ENCODE assay signal across 11 mouse cellular contexts in the genomic region with DNA sequence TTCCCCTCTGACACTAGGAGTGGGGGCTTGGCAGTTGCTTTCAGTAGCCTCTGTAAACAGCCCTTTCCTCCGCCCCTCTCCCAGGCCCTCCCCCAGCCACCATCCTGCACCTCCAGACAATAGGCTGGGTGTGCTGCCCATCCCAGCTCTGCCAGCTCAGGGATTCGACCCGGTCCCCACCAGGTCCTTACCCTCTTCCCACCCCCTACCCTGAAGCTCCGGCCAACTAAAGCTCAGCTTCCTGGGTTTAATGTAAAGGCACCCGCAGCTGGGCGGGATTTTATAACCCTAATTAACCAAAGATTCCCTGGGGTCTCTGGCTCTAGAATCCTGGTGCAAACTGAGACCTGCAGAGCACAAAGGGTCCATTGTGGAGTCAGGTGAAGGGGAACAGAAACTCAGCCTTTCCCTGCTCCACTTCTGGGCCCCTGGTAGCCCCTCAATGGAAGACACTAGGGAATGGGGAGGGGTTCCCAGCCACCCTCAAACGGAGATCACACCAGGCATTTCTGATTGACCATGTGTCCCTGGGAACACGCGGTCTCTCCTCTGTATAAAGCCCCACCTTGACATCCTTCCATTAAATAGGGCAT. TPM values are rescaled to one million over a fixed set of nuclear protein-coding genes. Genes with fewer than 3 reads are reported as not detected.
DNase-seq lines count a peak whose midpoint lies in the region; ATAC-seq lines count a peak whose summit lies in the region.
"Had no signal": no experiment of that assay in that cellular context is flagged by ENCODE, and none has a peak within 500 bp of the region (broad histone marks: within the 10 kb centered on the region; RNA-seq: fewer than 3 reads in every experiment).

No protein-coding gene starts in this region.

- no peak overlapping the region for H3K9ac ChIP-seq in kidney, embryonic 15.5 days
- peak overlapping the region; percentile 25; the same call in 1 of the 2 replicates for H3K9ac ChIP-seq in forebrain, embryonic 14.5 days (ENCODE audit: low read length)
- H3K9ac ChIP-seq in limb, embryonic 12.5 days (replicated peaks): no peak overlapping the region
- no peak overlapping the region for H3K9ac ChIP-seq in neural tube, embryonic 14.5 days (replicated peaks; ENCODE audit: low read depth, low read length)
- no peak overlapping the region for H3K9ac ChIP-seq in liver, embryonic 11.5 days (ENCODE audit: low read depth, low read length)
- H3K9ac ChIP-seq: liver, embryonic 13.5 days; stomach, embryonic 15.5 days had no signal

- no peaks in the 10 kb centered on the region for H3K36me3 ChIP-seq in kidney, embryonic 15.5 days
- H3K36me3 ChIP-seq in forebrain, embryonic 14.5 days (ENCODE audit: control insufficient read depth, insufficient read depth, low read length): no peaks in the 10 kb centered on the region
- no peaks in the 10 kb centered on the region for H3K36me3 ChIP-seq in limb, embryonic 12.5 days
- H3K36me3 ChIP-seq in neural tube, embryonic 14.5 days (ENCODE audit: control insufficient read depth, insufficient read depth, low read length): no peaks in the 10 kb centered on the region
- H3K36me3 ChIP-seq in liver, embryonic 11.5 days (ENCODE audit: control insufficient read depth, insufficient read depth, low read length): no peaks in the 10 kb centered on the region
- H3K36me3 ChIP-seq: liver, embryonic 13.5 days; stomach, embryonic 15.5 days had no signal

- H3K9me3 ChIP-seq in kidney, embryonic 15.5 days (replicated peaks): no peaks in the 10 kb centered on the region
- H3K9me3 ChIP-seq in forebrain, embryonic 14.5 days (replicated peaks; ENCODE audit: control insufficient read depth, low read length): no peaks in the 10 kb centered on the region
- no peaks in the 10 kb centered on the region for H3K9me3 ChIP-seq in limb, embryonic 12.5 days
- no peaks in the 10 kb centered on the region for H3K9me3 ChIP-seq in neural tube, embryonic 14.5 days (ENCODE audit: control insufficient read depth, low read length)
- H3K9me3 ChIP-seq in liver, embryonic 11.5 days (ENCODE audit: control insufficient read depth, low read length): no peaks in the 10 kb centered on the region
- H3K9me3 ChIP-seq: liver, embryonic 13.5 days; stomach, embryonic 15.5 days had no signal

- H3K27me3 ChIP-seq in kidney, embryonic 15.5 days: peaks cover 26% of the 10 kb centered on the region
- H3K27me3 ChIP-seq in forebrain, embryonic 14.5 days (replicated peaks; ENCODE audit: control insufficient read depth, insufficient read depth, low read length): no peaks in the 10 kb centered on the region
- peaks cover 87% of the 10 kb centered on the region for H3K27me3 ChIP-seq in limb, embryonic 12.5 days
- no peaks in the 10 kb centered on the region for H3K27me3 ChIP-seq in neural tube, embryonic 14.5 days (ENCODE audit: control insufficient read depth, insufficient read depth, low read length)
- peaks cover 10% of the 10 kb centered on the region; the same call in 1 of the 2 replicates for H3K27me3 ChIP-seq in liver, embryonic 11.5 days (replicated peaks; ENCODE audit: control insufficient read depth, insufficient read depth, low read length)

- no peak for DNase-seq in kidney, postnatal 25 days
- DNase-seq in forebrain, embryonic 14.5 days (ENCODE audit: low spot score): peak; percentile 52
- no peak for DNase-seq in layer of hippocampus, postnatal 10 days (ENCODE audit: low spot score in 2 of 2)
- no peak for DNase-seq in liver, embryonic 11.5 days (ENCODE audit: low spot score)
- DNase-seq: gastrocnemius, postnatal 14 days; liver, embryonic 13.5 days had no signal

- H3K4me1 ChIP-seq in kidney, embryonic 15.5 days: peaks cover 19% of the 10 kb centered on the region
- peaks cover 40% of the 10 kb centered on the region for H3K4me1 ChIP-seq in forebrain, embryonic 14.5 days (ENCODE audit: control insufficient read depth, insufficient read depth, low read length)
- H3K4me1 ChIP-seq in limb, embryonic 12.5 days (replicated peaks): peaks cover 43% of the 10 kb centered on the region
- peaks cover 44% of the 10 kb centered on the region for H3K4me1 ChIP-seq in neural tube, embryonic 14.5 days (ENCODE audit: control insufficient read depth, insufficient read depth, low read length)
- H3K4me1 ChIP-seq in liver, embryonic 11.5 days (replicated peaks; ENCODE audit: control insufficient read depth, insufficient read depth, low read length): peaks cover 5% of the 10 kb centered on the region

- peak overlapping the region; percentile 20; the same call in 1 of the 2 replicates for H3K27ac ChIP-seq in kidney, embryonic 15.5 days
- peak overlapping the region; percentile 73 for H3K27ac ChIP-seq in forebrain, embryonic 14.5 days (ENCODE audit: low read depth, low read length)
- H3K27ac ChIP-seq in limb, embryonic 12.5 days: peak overlapping the region; percentile 89
- peak overlapping the region; percentile 90 for H3K27ac ChIP-seq in neural tube, embryonic 14.5 days (ENCODE audit: low read depth, low read length)
- H3K27ac ChIP-seq in liver, embryonic 11.5 days (ENCODE audit: low read depth, low read length): no peak overlapping the region
- H3K27ac ChIP-seq: liver, embryonic 13.5 days; stomach, embryonic 15.5 days had no signal

- WGBS in kidney, embryonic 15.5 days: 18% methylated on average over 9 of the region's 9 CpGs
- WGBS in forebrain, embryonic 14.5 days: 3% methylated on average over 9 of the region's 9 CpGs
- WGBS in limb, embryonic 12.5 days: 4% methylated on average over 9 of the region's 9 CpGs
- 7% methylated on average over 9 of the region's 9 CpGs for WGBS in neural tube, embryonic 14.5 days
- 30% methylated on average over 9 of the region's 9 CpGs for WGBS in liver, embryonic 11.5 days

- no peak overlapping the region for H3K4me2 ChIP-seq in kidney, embryonic 15.5 days
- H3K4me2 ChIP-seq in forebrain, embryonic 14.5 days (ENCODE audit: low read length): no peak overlapping the region
- peak overlapping the region; percentile 43 for H3K4me2 ChIP-seq in limb, embryonic 12.5 days
- no peak overlapping the region for H3K4me2 ChIP-seq in neural tube, embryonic 14.5 days (ENCODE audit: low read depth, low read length)
- no peak overlapping the region for H3K4me2 ChIP-seq in liver, embryonic 11.5 days
- H3K4me2 ChIP-seq: stomach, embryonic 15.5 days had no signal

- ATAC-seq in kidney, embryonic 15.5 days (replicated peaks; ENCODE audit: low FRiP score): no peak
- peak; percentile 15; the same call in 1 of the 2 replicates for ATAC-seq in forebrain, embryonic 14.5 days
- ATAC-seq in limb, embryonic 12.5 days (ENCODE audit: insufficient number of reproducible peaks, insufficient read depth, low FRiP score, low TSS enrichment, low read depth): peak; percentile 64; the same call in 1 of the 2 replicates
- ATAC-seq in neural tube, embryonic 14.5 days (ENCODE audit: low read depth): no peak
- ATAC-seq in liver, embryonic 11.5 days (replicated peaks; ENCODE audit: low FRiP score): no peak
- no peak for ATAC-seq in erythroblast, adult 5-6 weeks (replicated peaks; ENCODE audit: low FRiP score, poor library complexity, severe bottlenecking)

- no peak overlapping the region for H3K4me3 ChIP-seq in kidney, embryonic 15.5 days (replicated peaks)
- no peak overlapping the region for H3K4me3 ChIP-seq in forebrain, embryonic 14.5 days (ENCODE audit: low read depth, low read length)
- no peak overlapping the region for H3K4me3 ChIP-seq in limb, embryonic 12.5 days (replicated peaks)
- no peak overlapping the region for H3K4me3 ChIP-seq in neural tube, embryonic 14.5 days (ENCODE audit: low read depth, low read length)
- no peak overlapping the region for H3K4me3 ChIP-seq in liver, embryonic 11.5 days (ENCODE audit: low read depth, low read length)
- H3K4me3 ChIP-seq: liver, embryonic 13.5 days; stomach, embryonic 15.5 days had no signal

RNA-seq across cellular contexts. Expression of a gene that starts 53.2 kb away (rescaled TPM):
- 45.0 and 49.4 TPM in 2 replicates for polyA plus RNA-seq in kidney, embryonic 15.5 days (2015; fragmentation: Nextera tagmentation; extraction: Ambion mirVana)
- 44.4 and 53.4 TPM in 2 replicates for polyA plus RNA-seq in forebrain, embryonic 14.5 days (2014; fragmentation: Nextera tagmentation; extraction: Ambion mirVana)
- 47.0 and 47.7 TPM in 2 replicates for polyA plus RNA-seq in limb, embryonic 12.5 days (2016; fragmentation: Nextera tagmentation; extraction: Ambion mirVana)
- 47.7 and 48.7 TPM in 2 replicates for polyA plus RNA-seq in neural tube, embryonic 14.5 days (2014; fragmentation: Nextera tagmentation; extraction: Ambion mirVana)
- total RNA-seq in layer of hippocampus, postnatal 10 days (2021): 10 to 100 TPM; 33.2 to 33.3 TPM
- 35.4 and 35.9 TPM in 2 replicates for polyA plus RNA-seq in liver, embryonic 11.5 days (2014; fragmentation: Nextera tagmentation; extraction: Ambion mirVana)
- total RNA-seq in erythroblast, adult 5-6 weeks (2015; ENCODE audit: low replicate concordance): 1.9 and 2.5 TPM in 2 replicates
- 5.9 and 6.0 TPM in 2 replicates for total RNA-seq in erythroblast, adult 5-6 weeks (2017; ENCODE audit: low replicate concordance)

Comparison
In these comparisons a context has a peak if more than half of its experiments do, and no peak if none do; other contexts are left out.
1. ATAC-seq: peak in forebrain, embryonic 14.5 days (single experiment) and limb, embryonic 12.5 days (single experiment); none in kidney, embryonic 15.5 days (single experiment), neural tube, embryonic 14.5 days (single experiment), liver, embryonic 11.5 days (single experiment) and erythroblast, adult 5-6 weeks (single experiment).